Mouse (Mus musculus): Measurements from ENCODE around the gene Btla. TPM values are rescaled to one million over a fixed set of nuclear protein-coding genes. Genes with fewer than 3 reads are reported as not detected.

Btla gene
- 0.02 and 0.06 TPM in 2 replicates for polyA plus RNA-seq (2012; rRNA removed)

GRCm38 (mm10) chr16:45223648-45224388, at the start of gene Btla:
Gene Btla, plus strand, starts transcription at chr16:45224315.

Other genes with a start within 250 kb of the Btla start
- 12.3 and 12.8 TPM in 2 replicates for gene Ccdc80, start 130.9 kb upstream of the Btla start, polyA plus RNA-seq (2012; rRNA removed)
- 1.2 and 2.0 TPM in 2 replicates for gene Slc35a5, start 65.6 kb upstream of the Btla start, polyA plus RNA-seq (2012; rRNA removed)
- gene Atg3, start 65.5 kb upstream of the Btla start, polyA plus RNA-seq (2012; rRNA removed), result 10.6 and 22.5 TPM in 2 replicates
- 18.5 and 23.5 TPM in 2 replicates for gene Cd200, start 184.7 kb downstream of the Btla start, polyA plus RNA-seq (2012; rRNA removed)